Mouse (Mus musculus) left cerebral cortex, adult 11 months (tissue): ENCODE measurements around the gene Pde1a.

Source experiments
- DNase-seq: peaks from one replicate; pipeline ENCODE4 v3.0.0; 2022; ENCODE audit warnings: low spot score

The Pde1a gene

GRCm38 (mm10) chr2:80128861-80129698 lies at the start of gene Pde1a:
TSS of gene Pde1a (minus strand) at chr2:80129458.
- DNase-seq: peak; percentile 35

- DNase-seq: no peak
Observed at GRCm38 (mm10) chr2:80178608-80179280, 49.5 kb upstream of the Pde1a start.

- no peak for DNase-seq
Observed at GRCm38 (mm10) chr2:80178154-80178553, 48.9 kb upstream of the Pde1a start.

- no peak for DNase-seq
Observed at GRCm38 (mm10) chr2:80168103-80168502, 38.8 kb upstream of the Pde1a start.

- no peak for DNase-seq
Observed at GRCm38 (mm10) chr2:80158784-80159183, 29.5 kb upstream of the Pde1a start.

- peak; percentile 10 for DNase-seq
Observed at GRCm38 (mm10) chr2:80158196-80158595, 28.9 kb upstream of the Pde1a start.

GRCm38 (mm10) chr2:80150019-80150418 lies 20.8 kb upstream of the Pde1a start:
- no peak for DNase-seq

- no peak for DNase-seq
Observed at GRCm38 (mm10) chr2:80149332-80149731, 20.1 kb upstream of the Pde1a start.

- no peak for DNase-seq
Observed at GRCm38 (mm10) chr2:80135076-80135475, 5.8 kb upstream of the Pde1a start.

- no peak for DNase-seq
Observed at GRCm38 (mm10) chr2:80132677-80133076, 3.4 kb upstream of the Pde1a start.

- DNase-seq: no peak
Observed at GRCm38 (mm10) chr2:80126663-80127062, 2.6 kb downstream of the Pde1a start.

GRCm38 (mm10) chr2:80086891-80087290 lies 42.4 kb downstream of the Pde1a start:
- no peak for DNase-seq

- no peak for DNase-seq
Observed at GRCm38 (mm10) chr2:80080090-80080821, 49.0 kb downstream of the Pde1a start.

GRCm38 (mm10) chr2:80079618-80080017 lies 49.6 kb downstream of the Pde1a start:
- no peak for DNase-seq

GRCm38 (mm10) chr2:80076323-80076722 lies 52.9 kb downstream of the Pde1a start:
- DNase-seq: no peak

- DNase-seq: no peak
Observed at GRCm38 (mm10) chr2:80074531-80074930, 54.7 kb downstream of the Pde1a start.

- DNase-seq: no peak
Observed at GRCm38 (mm10) chr2:80074046-80074445, 55.2 kb downstream of the Pde1a start.

- no peak for DNase-seq
Observed at GRCm38 (mm10) chr2:80073426-80073825, 55.8 kb downstream of the Pde1a start.

GRCm38 (mm10) chr2:80069745-80070144 lies 59.5 kb downstream of the Pde1a start:
- DNase-seq: no peak

GRCm38 (mm10) chr2:80066449-80066848 lies 62.8 kb downstream of the Pde1a start:
- DNase-seq: no peak

- no peak for DNase-seq
Observed at GRCm38 (mm10) chr2:80056062-80056461, 73.2 kb downstream of the Pde1a start.

- no peak for DNase-seq
Observed at GRCm38 (mm10) chr2:80054042-80054441, 75.2 kb downstream of the Pde1a start.
